Mouse (Mus musculus): ENCODE results near the gene Sp6.

Sp6 gene

DNA sequence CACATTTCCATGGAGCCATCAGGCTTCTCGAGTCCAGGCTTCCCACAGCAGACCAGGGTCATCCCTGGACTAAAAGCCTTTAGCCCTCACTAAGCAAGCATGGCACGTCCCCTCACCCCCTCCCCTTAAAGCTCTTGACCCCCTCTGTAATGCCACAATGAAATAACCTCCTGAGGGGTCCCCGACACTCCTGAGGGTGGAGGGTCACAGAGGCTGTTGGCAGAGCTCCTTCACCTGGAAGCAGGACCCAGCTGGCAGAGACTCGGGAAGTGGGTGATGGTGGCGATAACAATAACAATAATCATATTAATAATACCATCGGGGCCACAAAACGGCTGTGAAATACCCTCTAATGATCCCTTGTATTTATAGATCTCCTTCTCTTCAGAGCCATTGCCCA is 30.3 kb upstream of the Sp6 start, which contains the start of gene Sp2:
TSS of gene Sp2 (minus strand) at position 101 of the 400 bp plus-strand sequence.
- DNase-seq = no peak

DNA sequence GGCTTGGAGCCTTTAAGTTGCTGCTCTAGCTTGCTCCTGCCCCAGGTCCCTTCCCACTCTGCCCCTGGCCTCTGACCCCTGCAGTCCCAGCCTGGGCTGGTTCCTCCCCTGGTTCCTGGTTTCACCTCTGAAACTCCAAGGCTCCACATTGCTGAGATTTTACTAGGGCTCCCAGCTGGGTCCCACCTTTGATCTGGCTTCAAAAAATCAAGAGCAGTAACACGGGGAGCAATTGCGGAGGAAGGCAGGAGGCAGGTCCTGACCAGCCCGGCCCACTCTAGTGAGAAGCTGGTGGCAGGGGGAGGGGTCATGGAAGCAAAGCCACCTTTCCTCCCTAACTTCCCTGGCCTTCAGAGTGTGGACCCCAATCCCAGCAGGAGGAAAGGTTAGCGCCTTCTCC is 28.3 kb upstream of the Sp6 start:
- DNase-seq = no peak

DNA sequence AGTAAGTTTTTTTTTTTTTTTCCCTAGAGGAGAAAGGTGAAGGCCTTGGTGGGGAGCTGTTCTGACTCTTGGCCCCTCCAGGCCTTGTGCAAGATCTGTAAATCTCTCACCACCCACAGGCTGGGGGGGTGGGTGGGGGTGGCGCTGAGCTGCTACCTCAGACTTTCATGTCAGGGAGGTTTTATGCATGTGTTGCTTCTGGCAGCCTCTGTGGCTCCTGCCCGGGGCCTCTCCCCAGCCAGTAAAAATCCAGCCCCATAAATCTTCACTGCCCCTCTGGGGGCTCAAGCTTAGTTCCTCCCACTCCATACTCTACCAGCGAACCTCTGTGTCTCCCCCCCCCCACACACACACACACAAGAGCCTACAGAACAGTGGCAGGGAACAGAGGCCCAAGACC is 26.7 kb upstream of the Sp6 start:
- DNase-seq = no peak

DNA sequence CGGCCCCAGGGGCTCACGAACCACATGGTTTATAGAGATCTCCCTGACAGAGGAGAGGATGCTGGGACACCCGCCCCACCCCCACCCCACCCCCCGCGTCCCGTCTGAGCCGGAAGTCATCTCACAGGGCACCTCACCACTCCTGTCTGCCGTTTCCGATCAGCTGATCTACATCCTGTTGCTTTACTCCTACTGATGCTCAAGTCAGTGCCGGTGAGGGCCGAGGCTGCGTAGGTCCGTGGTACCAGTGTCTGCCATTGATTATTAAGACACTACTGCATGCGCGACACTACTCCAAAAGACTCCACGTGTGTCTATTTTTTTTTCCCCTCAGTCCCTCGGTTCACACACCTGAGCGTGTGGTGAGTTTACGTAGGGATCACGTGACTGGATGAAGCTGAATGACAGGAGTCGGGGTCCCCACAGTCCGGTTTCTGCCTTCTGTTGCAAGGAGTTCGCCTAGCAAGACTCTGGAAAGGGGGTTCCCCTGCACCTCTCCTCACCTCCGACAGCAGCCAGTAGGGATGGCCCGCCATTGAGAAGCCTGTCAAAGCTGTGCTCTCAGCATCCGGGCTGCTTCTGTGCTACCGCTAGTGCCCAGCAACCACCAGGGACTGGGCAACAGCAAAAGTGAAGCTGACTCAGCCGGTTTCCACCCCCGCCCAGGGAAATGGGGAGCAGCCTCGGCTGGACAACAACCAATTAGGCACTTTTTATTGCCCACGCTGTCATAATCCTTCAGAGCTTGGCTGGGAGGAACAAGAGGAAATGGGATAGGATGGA is 25.1 kb upstream of the Sp6 start:
- no peak for DNase-seq

DNA sequence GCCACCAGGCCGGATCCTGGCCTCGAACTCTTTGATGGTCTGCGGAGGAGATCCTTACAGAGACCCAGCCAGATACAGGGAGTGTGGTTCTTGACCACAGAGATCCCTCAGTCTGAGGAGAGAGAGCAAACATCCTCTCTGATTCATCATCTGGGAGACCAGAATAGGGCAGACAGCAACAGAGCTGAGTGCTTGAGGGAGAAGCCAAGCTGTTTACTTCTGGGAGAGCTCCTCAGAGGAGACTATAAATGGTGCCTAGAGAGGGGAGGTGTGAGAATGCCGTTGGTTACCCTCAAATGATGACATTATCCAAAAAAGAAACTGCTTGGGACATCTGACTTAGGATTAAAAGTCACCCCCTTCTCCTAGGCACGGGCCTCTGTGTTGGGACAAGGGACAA is 21.7 kb upstream of the Sp6 start:
- no peak for DNase-seq

DNA sequence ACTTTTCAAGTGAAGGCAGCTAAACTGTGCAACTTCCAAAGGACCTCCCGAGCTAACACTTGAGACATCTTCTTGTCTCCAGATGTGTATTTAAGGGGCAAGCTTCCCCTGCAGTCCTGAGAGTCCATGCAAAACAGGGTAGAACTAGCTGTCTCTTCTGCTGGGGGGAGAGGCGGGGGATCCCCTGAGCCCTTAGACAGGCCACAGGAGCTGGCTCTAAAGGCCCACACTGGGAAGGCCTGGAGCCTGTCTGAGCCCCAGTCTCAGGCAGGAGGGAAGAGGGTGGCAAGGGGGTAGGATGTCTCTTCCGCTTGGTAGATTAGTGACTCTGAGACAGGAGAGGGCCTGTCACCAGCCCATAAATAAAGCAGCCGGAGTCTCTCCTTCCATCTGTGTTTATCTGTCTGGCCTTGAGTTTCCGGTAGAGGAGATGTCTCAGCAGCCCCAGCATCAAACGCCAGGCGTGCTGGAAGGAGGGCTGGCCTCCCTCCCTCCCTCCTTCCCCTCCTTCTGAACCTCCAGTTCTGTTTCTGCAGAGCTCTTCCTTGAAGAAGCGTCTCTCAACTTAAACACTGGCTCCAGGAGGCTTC is 20.4 kb upstream of the Sp6 start:
- DNase-seq = peak; percentile 35

DNA sequence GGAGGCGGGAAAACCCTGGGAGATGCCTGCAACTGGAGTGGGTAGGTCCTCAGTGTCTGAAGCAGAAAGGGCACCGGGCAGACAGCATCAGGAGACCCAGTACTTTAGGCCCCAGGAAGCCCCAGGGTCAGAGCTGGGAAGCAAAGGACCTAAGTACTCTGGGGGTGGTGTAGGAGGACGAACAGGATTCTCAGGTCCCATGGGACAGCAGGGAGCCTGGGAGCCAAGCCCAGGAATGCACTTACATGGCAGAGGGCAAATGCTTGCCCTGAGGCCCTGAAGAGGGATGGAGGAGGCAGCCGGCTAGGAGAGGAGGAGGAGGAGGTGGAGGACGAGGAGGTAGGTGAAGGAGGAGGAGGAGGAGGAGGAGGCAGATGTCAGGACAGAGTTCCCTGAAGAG is 18.2 kb upstream of the Sp6 start:
- no peak for DNase-seq

DNA sequence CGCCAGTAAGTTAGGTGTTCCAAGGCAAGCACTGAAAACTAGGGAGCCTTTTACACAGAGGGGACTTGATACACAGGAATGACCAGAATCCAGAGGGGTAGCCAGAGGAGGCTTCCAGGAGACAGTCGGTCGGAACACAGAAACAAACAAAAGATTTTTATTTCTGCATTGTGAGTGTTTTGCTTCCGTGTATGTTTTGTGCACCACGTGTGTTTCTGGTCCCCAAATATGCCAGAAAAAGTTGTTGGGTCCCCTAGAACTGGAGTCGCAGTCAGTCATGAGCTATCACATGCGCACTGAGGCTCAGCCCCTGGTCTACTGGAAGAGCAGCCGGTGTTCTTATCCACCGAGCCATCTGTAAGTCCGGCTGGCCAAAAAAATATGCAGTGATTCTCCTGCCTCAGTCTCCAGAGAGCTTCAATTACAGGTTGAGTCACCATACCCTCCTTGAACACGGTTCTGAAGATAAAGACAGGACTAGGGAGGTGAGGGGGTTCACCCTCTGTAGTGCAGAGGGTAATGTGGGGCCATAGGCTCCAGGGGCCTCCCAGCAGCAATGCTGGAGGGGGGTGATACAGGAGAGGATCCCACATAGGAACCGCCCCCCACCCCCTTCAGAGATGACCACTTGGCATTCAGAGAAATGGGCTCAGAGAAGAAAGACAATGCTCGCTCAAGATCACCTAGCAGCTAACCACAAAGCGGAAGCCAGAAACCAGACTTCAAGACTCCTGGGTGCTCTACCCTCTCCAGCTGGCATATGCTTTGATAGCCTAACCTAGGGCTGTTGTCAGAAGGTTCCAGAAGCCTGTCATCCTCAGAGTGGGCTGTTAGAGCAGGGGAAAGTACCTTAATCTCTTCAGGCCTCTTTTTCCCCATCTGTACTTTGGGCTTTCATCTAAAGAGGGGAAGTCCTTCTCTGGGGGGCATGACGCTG is 17.1 kb upstream of the Sp6 start:
- DNase-seq = no peak

DNA sequence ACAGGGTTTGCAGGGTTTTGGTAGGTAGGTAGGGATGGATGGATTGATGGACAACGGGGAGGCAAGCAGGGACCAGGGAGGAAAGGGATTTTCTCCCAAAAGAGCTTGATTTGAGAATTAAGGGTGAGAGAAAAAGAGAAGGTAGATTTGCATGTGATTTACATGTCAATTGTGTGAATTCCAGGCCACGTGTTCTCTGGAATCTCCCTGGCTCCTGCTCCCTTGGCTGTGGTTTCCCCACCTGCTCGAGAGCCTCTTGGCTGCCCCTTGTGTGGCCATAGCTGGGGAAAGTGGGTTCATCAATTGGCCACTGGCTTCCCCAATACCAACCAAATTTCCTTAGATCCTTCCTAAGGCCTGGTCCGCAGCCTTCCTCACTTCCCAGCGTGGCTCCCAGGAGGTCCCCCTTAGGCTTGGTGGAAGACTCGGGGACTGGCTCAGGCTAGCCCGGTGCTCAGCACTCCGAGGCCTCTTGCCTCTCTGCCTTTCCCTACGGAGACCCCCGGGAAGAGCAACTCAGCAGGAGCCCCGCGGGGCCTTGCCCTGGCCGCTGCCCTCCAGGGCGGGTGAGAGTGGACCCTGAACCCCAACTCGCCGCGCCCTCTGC is 16.3 kb upstream of the Sp6 start:
- DNase-seq = no peak

DNA sequence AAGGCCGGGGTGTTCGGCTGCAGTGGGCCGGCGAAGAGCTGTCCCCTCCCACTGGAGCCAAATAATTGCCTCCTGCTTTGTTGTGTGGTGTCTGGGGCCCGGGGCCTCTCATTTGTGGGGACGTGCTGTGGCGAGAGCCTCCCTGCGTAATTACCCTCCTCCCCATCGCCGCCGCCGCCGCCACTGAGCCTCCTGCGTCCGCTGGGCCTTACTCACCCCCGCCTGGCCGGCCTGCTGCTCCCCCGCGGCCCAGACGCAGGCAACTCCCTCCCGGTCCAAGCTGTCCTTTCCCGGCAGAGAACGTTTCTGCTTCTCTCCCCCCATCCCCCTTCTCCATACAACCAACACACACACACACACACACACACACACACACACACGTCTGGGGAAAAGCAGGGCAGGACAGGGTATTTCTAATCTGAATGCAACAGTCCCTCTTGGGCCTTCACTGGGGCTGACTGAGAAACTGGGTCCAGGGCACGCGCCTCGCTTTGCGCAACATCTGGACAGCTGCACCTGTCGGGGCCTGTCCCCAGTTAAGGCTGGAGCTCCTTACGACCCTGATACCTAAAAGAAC is 15.7 kb upstream of the Sp6 start:
- DNase-seq = peak; percentile 36

DNA sequence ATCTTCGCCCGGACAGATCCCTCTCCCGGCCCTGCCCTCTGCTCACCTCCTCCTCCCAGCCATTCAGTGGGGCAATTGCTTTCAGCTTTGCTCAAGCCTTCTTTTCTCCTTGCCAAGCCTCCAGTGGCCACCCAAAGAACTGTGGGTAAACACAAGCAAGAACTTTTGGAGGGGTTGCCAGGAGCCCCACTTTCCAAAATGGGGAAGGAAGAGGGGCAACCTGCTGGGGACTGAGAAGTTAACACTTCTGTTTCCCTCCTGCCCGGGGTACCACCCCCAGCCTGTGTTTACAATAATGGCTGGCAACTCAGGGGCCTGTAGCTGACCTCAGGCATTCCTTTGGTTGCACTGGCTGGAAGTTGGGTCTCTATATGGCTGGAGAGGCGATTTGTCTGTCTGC is 10.0 kb upstream of the Sp6 start:
- DNase-seq = no peak

DNA sequence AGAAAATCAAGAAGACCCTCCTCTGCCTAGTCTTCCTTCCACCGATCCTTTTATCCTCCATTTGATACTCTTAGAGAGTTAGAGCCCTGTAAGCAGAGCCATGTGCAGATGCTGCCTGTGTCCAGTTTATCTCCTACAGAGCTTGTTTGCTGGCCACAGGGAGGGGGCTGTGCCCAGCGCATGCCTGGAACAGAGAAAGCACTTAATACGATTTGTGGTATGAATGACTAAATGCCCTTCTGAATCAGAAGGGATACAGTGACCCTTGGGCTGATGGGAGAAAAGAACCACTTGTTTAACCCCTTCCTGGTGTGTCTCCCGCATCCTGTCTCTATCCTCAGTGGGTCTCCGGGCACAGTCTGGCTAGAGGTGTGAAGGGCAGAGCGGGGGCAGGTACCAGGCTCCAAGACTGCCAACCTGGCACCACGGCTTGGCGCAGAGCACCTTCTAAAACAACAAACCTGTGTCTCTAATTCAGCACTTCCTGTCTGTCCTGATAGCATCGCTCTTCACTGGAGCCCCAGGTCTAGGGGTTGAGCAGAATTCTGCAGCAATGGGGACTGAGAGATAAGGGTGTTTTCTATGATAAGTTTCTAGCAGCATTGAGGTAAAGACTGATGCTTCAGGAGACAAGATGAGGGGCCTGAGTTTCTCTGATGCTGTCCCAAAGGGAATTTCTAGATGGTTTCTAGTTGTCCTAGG is 6.0 kb upstream of the Sp6 start:
- DNase-seq = no peak

DNA sequence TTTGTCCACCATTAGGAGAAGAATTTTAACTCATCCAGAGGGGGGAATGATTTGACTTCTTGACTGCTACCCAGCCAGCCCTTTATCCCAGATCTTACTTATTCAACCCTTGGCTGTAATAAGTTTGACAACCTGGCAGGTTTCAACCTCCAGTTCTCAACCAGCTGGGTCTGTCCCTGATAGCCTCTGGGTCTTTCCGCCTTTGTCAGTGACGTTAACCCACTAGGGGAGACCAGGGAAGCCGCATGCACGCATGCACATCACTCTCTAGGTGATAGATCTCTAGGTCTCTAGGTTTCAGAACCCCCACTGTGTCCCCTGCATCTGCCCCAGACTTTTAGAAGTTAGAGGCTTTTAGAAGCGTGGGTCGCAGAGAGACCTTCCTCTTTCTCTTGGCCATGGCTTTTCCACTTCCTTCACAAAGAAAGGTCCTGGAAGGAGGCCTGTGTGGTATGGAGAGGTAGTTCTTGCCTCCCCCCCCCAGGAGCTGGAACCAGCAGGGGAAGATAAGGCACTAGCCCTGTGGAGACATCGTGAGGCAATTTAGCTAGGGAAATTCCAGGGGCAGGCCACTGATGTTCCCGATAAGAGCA is 3.9 kb upstream of the Sp6 start:
- no peak for DNase-seq

DNA sequence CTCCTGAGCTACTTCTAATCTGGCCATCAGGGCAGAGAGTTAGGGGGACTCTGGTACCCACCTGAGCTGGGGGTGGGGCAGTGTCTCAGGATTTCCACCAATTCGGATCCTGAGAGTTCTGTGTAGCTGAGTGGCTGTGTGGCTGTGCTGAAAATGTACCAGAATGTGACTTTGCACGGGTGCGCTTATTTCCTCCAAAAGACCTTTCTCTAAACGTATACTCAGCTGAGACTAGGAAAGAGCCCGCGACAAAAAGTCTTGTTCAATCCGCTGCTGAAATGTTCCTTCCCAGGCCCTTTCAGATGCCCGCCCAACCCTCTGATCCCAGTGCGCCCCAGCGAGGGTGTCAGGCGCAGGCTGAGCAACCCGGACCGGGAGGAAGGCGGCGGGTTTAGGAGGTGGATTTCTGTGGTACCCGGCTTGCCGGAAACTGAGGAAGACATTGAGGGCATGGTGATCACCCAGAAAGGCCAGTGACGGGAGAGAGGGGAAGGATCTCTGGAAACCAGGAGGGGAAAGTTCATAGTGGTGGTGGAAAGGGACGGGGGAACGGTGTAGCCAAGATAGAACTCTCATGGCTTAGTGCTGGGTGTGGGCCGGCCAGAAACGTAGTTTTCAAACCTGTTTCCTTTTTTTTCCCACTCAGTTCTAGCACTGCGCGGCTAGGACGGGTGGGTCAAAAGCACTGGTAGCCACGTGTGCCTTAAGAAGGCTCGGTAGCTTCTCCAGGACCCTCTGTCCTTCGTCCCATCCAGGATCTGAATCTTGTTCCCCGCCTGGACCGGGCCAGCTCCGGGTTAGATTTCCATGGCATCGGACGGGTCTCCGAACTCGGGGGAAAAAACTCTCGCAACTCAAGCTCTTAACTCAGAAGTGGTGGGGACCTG is 4.7 kb downstream of the Sp6 start:
- DNase-seq = no peak

DNA sequence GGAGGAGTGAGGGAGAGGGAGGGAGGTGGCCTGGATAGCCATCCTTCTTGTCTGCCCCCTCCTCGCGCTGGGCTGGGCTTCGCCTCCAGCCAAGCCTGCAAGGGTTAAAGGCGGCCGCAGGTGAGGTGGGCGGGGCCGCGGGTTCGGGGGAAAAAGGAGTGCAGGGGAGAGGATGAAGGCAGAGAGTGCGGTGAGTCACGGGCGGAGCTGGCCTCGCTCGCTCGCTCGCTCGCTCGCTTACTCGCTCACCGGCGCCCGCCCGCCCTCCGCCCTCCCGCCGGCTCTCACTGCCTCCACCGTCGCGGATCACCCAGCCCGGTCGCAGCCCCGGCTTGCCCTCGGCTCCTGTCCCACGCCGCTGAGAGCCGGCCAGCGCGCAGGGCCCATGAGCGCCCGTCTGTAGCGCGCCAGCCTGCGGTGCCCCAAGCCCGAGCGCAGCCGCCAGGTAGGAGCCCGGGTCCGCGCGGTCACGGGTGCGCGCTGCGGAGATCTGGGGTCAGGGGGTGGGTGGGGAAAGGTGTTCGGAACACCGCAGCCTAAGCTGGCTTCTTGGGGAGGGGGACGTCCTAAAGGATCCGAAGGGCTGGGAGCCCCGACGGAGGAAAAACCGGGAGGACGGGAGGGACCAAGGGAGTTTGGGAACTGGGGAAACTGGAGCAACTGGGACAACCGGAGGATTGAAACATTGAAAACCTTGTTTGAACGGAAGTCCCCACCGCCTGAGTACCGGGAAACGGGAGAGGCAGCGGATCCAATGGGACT is 5.6 kb downstream of the Sp6 start:
- peak; percentile 20 for DNase-seq

DNA sequence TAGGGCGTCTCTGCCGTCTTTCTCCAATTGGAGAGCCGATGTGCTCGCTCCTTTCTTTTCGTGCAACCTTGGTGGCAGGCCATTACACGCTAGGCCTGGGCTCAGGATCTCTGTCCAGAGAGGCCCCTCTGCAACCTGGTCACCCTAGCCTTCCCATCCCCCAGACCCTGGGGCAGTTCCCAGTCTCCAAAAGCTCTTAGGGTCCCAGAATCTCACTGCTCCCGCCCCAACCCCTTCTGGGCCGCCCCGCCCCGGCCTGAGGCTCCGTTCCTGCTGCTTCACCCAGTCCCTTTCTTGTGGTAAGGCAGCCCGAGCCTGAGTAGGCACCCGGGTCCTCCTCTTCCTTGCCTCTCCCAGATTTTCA is 6.1 kb downstream of the Sp6 start:
- DNase-seq = no peak

DNA sequence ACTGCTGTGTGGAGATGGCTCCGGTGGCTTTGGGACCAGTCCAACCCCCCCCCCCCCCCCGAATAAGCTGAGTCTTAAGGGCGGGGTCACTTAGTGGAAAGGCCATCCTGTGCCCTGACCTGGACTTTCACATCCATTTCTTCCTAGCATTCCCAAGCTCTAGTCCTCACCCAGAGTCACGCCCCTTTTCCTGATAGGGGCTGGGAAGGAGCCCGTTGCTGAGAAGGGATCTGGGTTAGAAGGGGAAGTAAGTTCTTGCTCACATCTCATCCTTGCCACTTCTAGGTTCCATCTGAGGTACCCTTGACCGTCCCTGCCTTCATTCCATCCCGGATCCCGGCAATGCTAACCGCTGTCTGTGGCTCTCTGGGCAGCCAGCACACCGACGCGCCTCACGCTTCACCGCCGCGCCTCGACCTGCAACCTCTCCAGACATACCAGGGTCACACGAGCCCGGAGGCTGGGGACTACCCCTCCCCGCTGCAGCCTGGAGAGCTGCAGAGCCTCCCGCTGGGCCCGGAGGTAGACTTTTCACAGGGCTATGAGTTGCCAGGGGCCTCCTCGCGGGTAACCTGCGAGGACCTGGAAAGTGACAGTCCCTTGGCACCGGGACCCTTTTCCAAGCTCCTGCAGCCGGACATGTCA is 8.0 kb downstream of the Sp6 start:
- no peak for DNase-seq

DNA sequence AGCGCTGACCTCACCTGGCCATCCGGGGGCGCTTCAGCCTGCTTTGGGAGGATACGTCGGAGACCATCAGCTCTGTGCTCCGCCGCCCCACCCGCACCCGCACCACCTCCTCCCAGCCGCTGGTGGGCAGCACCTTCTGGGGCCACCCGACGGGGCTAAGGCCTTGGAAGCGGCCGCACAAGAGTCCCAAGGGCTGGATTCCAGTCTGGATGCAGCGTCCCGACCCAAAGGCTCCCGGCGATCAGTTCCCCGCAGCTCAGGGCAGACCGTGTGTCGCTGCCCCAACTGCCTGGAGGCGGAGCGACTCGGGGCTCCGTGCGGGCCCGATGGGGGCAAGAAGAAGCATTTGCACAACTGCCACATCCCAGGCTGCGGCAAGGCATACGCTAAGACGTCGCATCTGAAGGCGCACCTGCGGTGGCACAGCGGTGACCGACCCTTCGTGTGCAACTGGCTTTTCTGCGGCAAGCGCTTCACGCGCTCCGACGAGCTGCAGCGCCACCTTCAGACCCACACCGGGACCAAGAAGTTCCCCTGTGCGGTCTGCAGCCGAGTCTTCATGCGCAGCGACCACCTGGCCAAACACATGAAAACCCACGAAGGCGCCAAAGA is 8.8 kb downstream of the Sp6 start:
- DNase-seq = peak; percentile 69

DNA sequence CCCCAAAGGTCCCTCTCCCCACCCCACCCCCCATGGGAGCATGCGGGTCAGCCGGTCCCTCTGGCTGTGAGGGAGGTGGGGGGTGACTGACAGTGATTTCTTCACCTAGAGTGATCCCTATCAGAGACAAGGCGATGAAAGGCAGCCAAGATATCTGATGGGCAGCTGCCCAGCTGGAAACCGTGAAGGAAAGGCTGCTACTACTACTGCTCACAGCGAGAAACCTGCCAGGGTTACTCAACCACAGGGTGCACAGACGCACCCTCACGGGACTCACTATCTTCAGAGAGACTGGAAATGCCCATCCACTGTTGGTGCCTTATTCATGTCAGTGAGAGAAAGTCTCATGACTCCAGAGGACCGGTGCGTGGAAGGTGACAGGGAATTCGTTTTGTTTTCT is 11.8 kb downstream of the Sp6 start:
- DNase-seq = no peak

Data from liver (tissue).